Mouse (Mus musculus): ENCODE measurements around the gene Psma5. TPM values are rescaled to one million over a fixed set of nuclear protein-coding genes. Genes with fewer than 3 reads are reported as not detected.

Gene Psma5
- total RNA-seq, 2 experiments from 2014 or later = 51.8 to 55.7 TPM

DNA sequence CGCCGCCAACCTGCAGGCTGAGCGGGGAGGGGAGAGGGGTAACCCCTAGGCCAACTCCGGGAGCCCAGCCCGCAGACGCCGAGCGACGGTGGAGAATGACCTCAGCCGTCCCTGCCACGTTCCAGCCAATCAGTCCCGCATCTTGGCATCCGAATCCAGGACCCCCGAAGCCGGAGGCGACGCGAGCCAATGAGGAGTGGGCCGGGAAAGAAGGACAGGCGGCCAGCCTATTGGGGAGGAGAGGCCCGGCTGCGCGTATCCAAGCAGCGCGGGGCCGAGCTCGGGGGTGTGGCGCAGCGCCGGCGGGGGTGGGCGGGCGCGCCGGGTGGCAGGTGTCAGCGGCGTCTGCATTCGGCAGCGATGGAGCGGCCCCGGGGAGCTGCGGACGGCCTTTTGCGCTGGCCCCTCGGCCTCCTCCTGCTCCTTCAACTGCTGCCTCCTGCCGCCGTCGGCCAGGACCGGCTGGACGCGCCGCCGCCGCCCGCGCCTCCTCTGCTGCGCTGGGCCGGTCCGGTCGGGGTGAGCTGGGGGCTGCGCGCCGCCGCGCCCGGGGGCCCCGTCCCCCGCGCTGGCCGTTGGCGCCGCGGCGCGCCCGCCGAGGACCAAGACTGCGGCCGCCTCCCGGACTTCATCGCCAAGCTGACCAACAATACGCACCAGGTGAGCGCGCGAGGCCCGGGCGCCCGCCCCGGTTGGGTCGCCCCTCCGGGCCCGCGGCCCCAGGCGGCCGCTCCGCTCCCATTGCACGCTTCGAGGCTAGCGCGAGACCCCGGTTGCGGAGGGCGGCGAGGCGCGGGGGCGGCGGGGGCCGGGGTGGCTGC lies 27.3 kb downstream of the Psma5 start, which contains the start of gene Sort1:
Gene Sort1, plus strand, starts transcription at position 302 of the 821 bp plus-strand sequence.
- Histone ChIP-seq H3K4me3 (peak within 1 kb of the TSS; percentile 89), H3K27ac (peak within 1 kb of the TSS; percentile 80)
- TF ChIP-seq CTCF (IDR thresholded peaks at IDR 0.05) = no peak
- intact Hi-C loops (cut with DNase I) = loop anchor here (2.0 kb wide), 1 partner anchor 31 kb away; no protein-coding TSS in a partner anchor
- peak; percentile 91 for DNase-seq

DNA sequence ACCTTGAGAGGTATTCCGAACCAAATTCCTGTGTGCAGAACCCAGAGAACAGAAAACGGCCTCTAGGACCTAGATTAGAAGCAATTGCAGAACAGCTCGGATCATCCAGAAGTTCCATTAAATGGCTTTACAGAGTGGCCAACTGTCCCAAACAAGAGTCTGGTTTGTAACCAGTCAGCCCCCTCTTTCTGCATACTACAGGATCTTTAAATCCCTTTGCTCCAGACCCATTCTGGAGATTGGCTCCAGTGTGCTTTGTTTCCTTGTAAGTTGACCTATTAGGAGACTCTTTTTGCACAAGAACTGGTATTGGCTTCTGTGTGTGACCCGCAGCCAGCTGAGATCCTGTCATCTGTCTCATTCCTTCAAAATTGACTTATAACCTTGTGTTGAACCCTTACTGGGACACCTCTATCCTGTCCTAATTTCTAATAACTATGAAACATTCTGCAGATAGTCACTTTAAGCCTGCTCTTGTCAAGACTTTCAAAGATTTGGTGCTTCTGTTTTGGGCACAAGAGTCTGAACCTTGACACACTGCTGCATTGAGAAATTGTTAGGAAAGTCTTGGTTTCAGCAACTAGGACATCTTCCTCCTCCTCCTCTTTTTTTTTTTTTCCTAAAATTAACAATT lies 28.5 kb downstream of the Psma5 start:
- Histone ChIP-seq H3K27ac (peak overlapping the region; percentile 80), H3K4me3 (peak overlapping the region; percentile 89)
- DNase-seq = no peak
- no peak for TF ChIP-seq CTCF (IDR thresholded peaks at IDR 0.05)
- intact Hi-C loops (cut with DNase I) = loop anchor here (2.0 kb wide), 1 partner anchor 30 kb away; no protein-coding TSS in a partner anchor

- DNase-seq = no peak
- H3K27ac ChIP-seq = peak overlapping the region; percentile 80
- no peak for TF ChIP-seq CTCF (IDR thresholded peaks at IDR 0.05)
- no peak overlapping the region for H3K4me3 ChIP-seq
- intact Hi-C loops (cut with DNase I) = no loop called here
Measured at GRCm38 (mm10) chr3:108286671-108287439, 30.1 kb downstream of the Psma5 start.

DNA sequence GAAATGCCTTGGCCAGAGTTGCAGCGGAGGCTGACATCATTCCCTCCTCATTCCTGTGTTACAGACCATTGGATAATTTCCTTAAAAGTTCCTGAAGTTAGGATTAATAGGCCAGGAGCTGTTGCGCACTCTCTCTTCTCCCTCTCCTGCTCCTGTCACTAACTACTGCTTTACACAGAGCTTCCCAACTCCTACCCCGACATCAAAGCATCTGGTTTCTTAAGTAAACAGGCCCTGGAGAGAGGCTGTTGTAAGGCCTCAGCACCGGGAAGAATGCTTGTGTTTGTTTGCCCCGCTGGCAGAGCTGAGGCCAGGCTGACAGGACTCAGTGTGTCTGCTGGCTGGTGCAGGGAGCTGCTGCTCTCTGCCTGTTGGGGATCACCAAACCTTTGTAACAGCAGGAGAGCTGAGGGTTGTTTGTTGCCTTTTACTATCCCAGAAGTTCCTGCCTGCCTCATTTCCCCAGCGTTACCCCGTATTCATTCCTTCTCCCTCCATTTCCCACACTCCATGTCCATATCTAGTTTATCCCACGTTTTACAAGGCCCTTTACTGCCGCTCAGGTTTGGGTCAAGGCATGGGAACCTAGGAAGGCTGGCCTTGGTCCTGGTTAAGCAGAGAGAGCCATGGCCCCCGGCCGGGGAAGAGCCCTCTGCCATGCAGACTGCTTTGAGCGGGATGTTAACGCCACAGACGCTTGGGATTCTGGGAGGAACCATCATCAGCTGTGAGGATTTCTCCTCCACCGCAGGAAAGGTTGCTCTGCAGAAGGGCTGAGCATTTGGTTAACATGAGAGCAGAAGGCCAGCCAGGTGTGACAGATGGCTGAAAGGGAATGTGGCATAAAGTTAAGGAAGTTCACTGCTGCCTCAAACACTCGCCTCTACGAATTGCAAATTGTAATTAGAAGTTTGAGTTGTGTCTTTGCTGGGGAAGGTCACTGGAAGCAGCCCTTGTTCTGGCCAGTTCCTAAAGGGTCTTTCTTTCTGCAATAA lies 31.4 kb downstream of the Psma5 start:
- H3K4me3 ChIP-seq = no peak overlapping the region
- no peak for TF ChIP-seq CTCF (IDR thresholded peaks at IDR 0.05)
- no peak for DNase-seq
- peak overlapping the region; percentile 80 for H3K27ac ChIP-seq
- intact Hi-C loops (cut with DNase I) = no loop called here

GRCm38 (mm10) chr3:108289311-108290130 lies 32.8 kb downstream of the Psma5 start:
- no peak for TF ChIP-seq CTCF (IDR thresholded peaks at IDR 0.05)
- intact Hi-C loops (cut with DNase I) = no loop called here
- peak; percentile 59 for DNase-seq
- peak overlapping the region; percentile 80 for H3K27ac ChIP-seq
- no peak overlapping the region for H3K4me3 ChIP-seq

GRCm38 (mm10) chr3:108291036-108291799 lies 34.5 kb downstream of the Psma5 start:
- Histone ChIP-seq H3K27ac (peak overlapping the region; percentile 80), H3K4me3 (no peak overlapping the region)
- no peak for TF ChIP-seq CTCF (IDR thresholded peaks at IDR 0.05)
- DNase-seq = no peak
- intact Hi-C loops (cut with DNase I) = no loop called here

- no peak for DNase-seq
- intact Hi-C loops (cut with DNase I) = no loop called here
- peak overlapping the region; percentile 81 for H3K27ac ChIP-seq
- no peak for TF ChIP-seq CTCF (IDR thresholded peaks at IDR 0.05)
- H3K4me3 ChIP-seq = no peak overlapping the region
Measured at GRCm38 (mm10) chr3:108294398-108294797, 37.7 kb downstream of the Psma5 start.

DNA sequence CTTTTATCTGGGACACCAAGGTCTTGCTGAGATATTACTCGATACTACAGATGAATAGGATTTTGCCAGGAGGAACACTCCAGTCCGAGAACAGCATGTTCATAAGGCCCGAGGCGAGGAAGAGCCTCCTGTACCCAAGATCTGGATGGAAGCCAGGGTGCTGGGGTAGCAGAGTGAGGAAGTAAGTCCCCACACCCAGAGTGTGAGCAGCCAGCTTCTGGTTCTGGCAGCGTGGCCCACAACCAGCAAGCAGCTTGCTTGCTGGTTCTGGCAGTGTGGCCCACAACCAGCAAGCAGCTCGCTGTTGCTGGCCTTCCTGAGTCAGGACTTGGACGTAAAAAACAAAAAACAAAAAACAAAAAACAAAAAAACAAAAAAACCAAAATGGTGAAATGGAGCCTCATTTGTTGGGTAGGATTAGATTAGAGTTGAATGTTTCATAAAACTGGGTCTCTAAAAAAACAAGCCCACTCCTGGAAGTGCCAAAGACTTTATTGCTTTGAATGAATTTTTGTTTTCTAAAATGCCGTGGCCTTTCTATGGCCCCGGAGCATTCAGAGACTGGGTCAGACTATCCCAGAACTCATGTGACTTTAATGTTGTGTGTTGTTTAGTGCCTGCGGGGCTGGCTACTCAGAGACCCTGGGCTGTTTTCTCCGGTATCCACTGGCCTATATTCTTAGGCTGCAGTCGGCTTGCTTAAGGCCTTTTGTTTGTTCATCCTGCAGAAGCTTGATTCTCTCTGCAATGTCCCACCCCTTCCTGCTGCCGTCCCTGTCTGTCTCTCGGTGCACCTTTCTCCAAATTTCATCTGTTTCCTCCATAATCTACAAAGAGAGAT lies 38.9 kb downstream of the Psma5 start:
- Histone ChIP-seq H3K4me3 (peak overlapping the region; percentile 55), H3K27ac (peak overlapping the region; percentile 81)
- intact Hi-C loops (cut with DNase I) = loop anchor here (2.0 kb wide), 1 partner anchor 17 kb away; no protein-coding TSS in a partner anchor
- TF ChIP-seq CTCF (IDR thresholded peaks at IDR 0.05) = no peak
- DNase-seq = peak; percentile 82
